Mouse (Mus musculus) heart, embryonic 14.5 days (tissue): Measurements from ENCODE around the gene Dner. TPM values are rescaled to one million over a fixed set of nuclear protein-coding genes. Genes with fewer than 3 reads are reported as not detected.

Experiments
- ATAC-seq: fragments of 200-750 bp; cut with Nextera tagmentation; 2 replicates; pipeline ENCODE4 v1.8.0; 2017; ENCODE audit warnings: low read depth, moderate TSS enrichment; ENCODE audit not compliant: insufficient number of reproducible peaks, insufficient read depth, low FRiP score
- H3K27ac ChIP-seq, 2 experiments: fragments of 200-500 bp in 1 of 2; fragments of 300-500 bp in 1 of 2; sonication (generic) in 1 of 2; replicated peaks in 1 of 2; 2 replicates each; pipeline ENCODE4 v1.5.1; 2012 to 2014; ENCODE audit warnings: low read depth in 2 of 2, low read length in 2 of 2, control low read depth in 1 of 2, mild to moderate bottlenecking in 1 of 2, mixed read lengths in 1 of 2; ENCODE audit not compliant: control insufficient read depth in 1 of 2, insufficient read depth in 1 of 2
- H3K27me3 ChIP-seq: fragments of 300-500 bp; sonication (generic); 2 replicates; pipeline ENCODE4 v1.6.1; 2014; ENCODE audit warnings: mild to moderate bottlenecking, low read length, control low read depth; ENCODE audit not compliant: control insufficient read depth, insufficient read depth
- H3K36me3 ChIP-seq: fragments of 300-500 bp; sonication (generic); 2 replicates; pipeline ENCODE4 v1.6.1; 2014; ENCODE audit warnings: mild to moderate bottlenecking, control low read depth, low read length, mixed read lengths; ENCODE audit not compliant: control insufficient read depth, insufficient read depth
- H3K4me1 ChIP-seq, 2 experiments: fragments of 200-500 bp in 1 of 2; fragments of 300-500 bp in 1 of 2; sonication (generic) in 1 of 2; 2 replicates each; pipeline ENCODE4 v1.6.1; 2012 to 2014; ENCODE audit warnings: low read length in 2 of 2, control low read depth in 1 of 2, mixed read lengths in 1 of 2; ENCODE audit not compliant: control insufficient read depth in 2 of 2, insufficient read depth in 2 of 2
- H3K4me2 ChIP-seq: fragments of 300-500 bp; sonication (generic); 2 replicates; pipeline ENCODE4 v1.6.1; 2014; ENCODE audit warnings: mild to moderate bottlenecking, low read length
- H3K4me3 ChIP-seq, 2 experiments: fragments of 200-500 bp in 1 of 2; fragments of 300-500 bp in 1 of 2; sonication (generic) in 1 of 2; 2 replicates each; pipeline ENCODE4 v1.5.1; 2012 to 2014; ENCODE audit warnings: low read length in 2 of 2, mild to moderate bottlenecking in 2 of 2, control low read depth in 1 of 2, low read depth in 1 of 2, moderate library complexity in 1 of 2; ENCODE audit not compliant: control insufficient read depth in 1 of 2, insufficient read depth in 1 of 2
- H3K9ac ChIP-seq: fragments of 300-500 bp; sonication (generic); 2 replicates; pipeline ENCODE4 v1.6.1; 2014; ENCODE audit warnings: mild to moderate bottlenecking, low read length
- H3K9me3 ChIP-seq: fragments of 300-500 bp; sonication (generic); 2 replicates; pipeline ENCODE4 v1.6.1; 2016; ENCODE audit warnings: low read length, control low read depth; ENCODE audit not compliant: control insufficient read depth
- WGBS: fragments of 180-500 bp; shearing (Covaris S2); extraction: QIAGEN DNeasy Blood & Tissue Kit; methylation state at CpG from one replicate; pipeline ENCODE4 v1.1.7; 2014; 5-methylcytosine and 5-hydroxymethylcytosine counted together
- polyA plus RNA-seq: library from polyadenylated mRNA; unstranded; fragments of >200 nt; fragmentation: Nextera tagmentation; extraction: Ambion mirVana; gene quantifications from 2 replicates; pipeline ENCODE4 v1.2.1, GENCODE M21; 2014

The Dner gene
- polyA plus RNA-seq, 1 experiment from 2014 or later = 0.85 TPM

DNA sequence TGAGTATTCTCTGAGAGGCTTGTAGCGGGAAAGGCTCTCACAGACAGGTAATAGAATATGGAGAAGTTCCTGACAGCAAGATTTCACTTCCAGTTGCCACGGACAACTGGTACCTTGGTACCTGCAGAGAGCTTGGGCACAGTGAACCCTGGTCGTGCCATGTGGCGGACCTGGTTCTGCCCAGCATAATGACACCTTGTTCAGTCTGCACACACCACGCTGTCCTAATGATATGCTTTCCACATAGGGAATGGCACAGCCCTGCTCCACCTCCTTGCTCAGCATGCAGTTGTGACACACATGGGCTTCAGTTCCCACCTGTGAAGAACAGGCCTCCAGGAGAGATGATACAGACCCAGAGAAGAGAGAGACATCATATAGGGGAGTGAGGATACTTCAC, 253.0 kb downstream of the Dner start:
- Histone ChIP-seq H3K4me1 (no peaks in the 10 kb centered on the region), H3K4me3 (no peak overlapping the region), H3K9me3 (no peaks in the 10 kb centered on the region), H3K27me3 (no peaks in the 10 kb centered on the region), H3K4me2 (no peak overlapping the region), H3K27ac (no peak overlapping the region), H3K9ac (no peak overlapping the region), H3K36me3 (no peaks in the 10 kb centered on the region)
- ATAC-seq = no peak
- 84% methylated on average over 5 of the region's 5 CpGs for WGBS

DNA sequence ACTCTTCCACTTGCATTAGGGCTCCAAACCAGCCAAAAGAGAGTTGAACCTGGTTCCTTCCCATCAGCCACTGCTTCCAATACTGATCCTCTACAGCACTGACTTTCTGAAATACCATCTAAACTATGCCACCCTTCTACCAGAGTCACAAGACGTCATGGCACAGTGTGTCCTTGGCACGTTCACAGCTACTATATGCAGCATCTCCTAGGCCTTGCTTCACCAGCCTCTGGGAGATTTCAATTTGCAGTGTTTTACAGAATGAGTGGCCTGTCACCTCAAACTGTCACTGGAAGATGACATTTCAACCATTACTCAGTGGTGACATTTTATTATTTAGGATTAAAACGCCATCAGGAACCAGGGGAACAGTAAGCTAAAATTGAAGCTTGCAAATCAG, 254.6 kb downstream of the Dner start:
- Histone ChIP-seq H3K4me1 (no peaks in the 10 kb centered on the region), H3K27me3 (no peaks in the 10 kb centered on the region), H3K27ac (no peak overlapping the region), H3K4me3 (no peak overlapping the region), H3K9ac (no peak overlapping the region), H3K36me3 (no peaks in the 10 kb centered on the region), H3K9me3 (no peaks in the 10 kb centered on the region), H3K4me2 (no peak overlapping the region)
- no peak for ATAC-seq
- WGBS = 72% methylated on average over 3 of the region's 3 CpGs

DNA sequence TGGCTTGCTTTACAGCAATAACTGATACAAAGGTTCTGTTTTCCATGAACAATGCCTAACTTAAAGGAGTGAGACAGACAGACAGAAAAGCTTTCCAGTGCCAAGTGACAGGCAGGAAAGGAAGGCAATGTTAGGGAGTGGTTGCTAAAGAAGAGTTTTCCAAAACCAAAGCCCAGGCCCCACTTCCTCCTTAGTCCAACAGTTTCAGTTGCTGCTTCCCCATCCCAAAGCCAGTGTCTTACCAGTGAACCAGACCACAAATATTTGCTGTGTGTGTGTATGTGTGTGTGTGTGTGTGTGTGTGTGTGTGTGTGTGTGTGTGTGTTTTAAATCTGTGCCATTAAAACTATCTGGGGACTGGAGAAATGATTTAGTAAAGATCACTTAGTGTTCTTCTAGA, 258.5 kb downstream of the Dner start:
- no peak overlapping the region for H3K9ac ChIP-seq
- H3K4me1 ChIP-seq = no peaks in the 10 kb centered on the region
- no peak overlapping the region for H3K4me3 ChIP-seq
- no peaks in the 10 kb centered on the region for H3K36me3 ChIP-seq
- H3K9me3 ChIP-seq = no peaks in the 10 kb centered on the region
- no peak overlapping the region for H3K4me2 ChIP-seq
- ATAC-seq = no peak
- H3K27me3 ChIP-seq = no peaks in the 10 kb centered on the region
- no peak overlapping the region for H3K27ac ChIP-seq

DNA sequence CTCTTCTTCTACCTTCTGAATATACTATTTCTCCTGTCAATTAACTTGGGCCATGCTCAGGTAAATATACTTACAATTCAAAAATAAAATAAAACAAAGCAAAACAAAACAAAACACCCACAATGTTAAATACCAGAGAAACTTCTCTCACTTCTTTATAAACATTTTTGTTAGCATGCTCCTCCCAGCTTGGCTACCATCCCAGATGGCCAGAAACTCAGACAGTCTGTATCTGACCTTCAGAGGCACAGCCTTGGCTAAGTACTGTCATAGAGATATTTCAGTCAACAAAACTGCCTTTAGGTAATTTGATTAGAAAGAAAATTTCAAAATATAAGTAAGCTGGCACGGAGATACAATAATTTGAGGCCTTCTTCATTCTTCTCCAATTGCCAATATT, 259.7 kb downstream of the Dner start:
- Histone ChIP-seq H3K27ac (no peak overlapping the region), H3K9me3 (no peaks in the 10 kb centered on the region), H3K27me3 (no peaks in the 10 kb centered on the region), H3K9ac (no peak overlapping the region), H3K4me2 (no peak overlapping the region), H3K36me3 (no peaks in the 10 kb centered on the region), H3K4me1 (no peaks in the 10 kb centered on the region), H3K4me3 (no peak overlapping the region)
- 59% methylated on average over 1 of the region's 1 CpGs for WGBS
- ATAC-seq = no peak

DNA sequence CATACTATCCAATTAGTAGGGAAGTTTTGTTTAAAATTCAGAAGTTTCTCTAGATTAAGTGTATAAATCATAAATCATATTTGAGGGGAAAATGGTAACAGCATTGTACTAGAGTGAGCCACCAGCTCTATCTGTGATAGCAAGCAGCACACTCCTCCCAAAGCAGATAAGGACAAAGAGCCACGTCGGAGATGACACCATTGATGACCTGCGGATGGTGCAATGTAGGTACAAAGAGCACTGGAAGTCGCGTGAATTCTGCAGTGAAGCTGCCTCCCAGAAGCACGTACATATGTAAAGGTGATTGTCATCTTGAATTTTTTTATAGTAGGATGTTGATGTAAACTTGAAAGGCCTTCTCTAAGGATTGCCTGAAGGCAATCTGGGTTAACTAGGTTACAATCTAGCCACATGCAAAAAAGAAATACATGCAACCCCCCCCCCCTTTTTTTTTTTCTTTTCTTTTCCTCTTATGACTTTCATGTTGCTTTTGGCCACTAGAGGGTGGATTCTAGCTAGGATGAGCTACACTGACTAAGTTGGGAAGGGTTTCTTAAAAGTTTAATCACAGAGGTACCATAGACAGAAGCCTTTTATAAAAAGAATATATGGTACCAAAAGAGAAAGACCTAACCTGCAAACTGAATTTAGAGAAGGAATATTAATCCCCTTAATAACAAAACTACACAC, 262.6 kb downstream of the Dner start:
- no peak overlapping the region for H3K4me2 ChIP-seq
- H3K4me3 ChIP-seq = no peak overlapping the region
- WGBS = 62% methylated on average over 6 of the region's 6 CpGs
- no peak overlapping the region for H3K9ac ChIP-seq
- H3K36me3 ChIP-seq = no peaks in the 10 kb centered on the region
- no peaks in the 10 kb centered on the region for H3K4me1 ChIP-seq
- H3K9me3 ChIP-seq = no peaks in the 10 kb centered on the region
- no peak for ATAC-seq
- H3K27ac ChIP-seq = no peak overlapping the region
- H3K27me3 ChIP-seq = no peaks in the 10 kb centered on the region

DNA sequence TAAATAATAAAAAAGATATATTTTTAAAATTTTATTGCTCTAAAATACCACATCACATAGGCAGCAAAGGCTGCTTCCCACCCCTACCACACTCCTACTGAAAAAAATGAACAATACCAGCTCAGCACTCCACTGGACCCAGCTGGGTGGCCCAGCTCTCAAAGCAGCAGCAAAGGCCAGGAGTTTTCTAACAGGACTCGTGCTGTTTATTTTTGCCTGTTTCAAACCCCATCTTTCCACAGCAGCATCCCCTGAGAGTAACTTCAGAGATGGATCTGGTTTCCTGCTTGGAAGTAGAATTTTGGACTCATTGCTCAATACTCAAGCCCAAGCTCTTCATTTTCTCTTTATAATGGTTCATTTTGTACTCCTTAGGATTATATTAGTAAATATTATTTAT, 263.7 kb downstream of the Dner start:
- no peak overlapping the region for H3K4me2 ChIP-seq
- no peak for ATAC-seq
- no peaks in the 10 kb centered on the region for H3K9me3 ChIP-seq
- 69% methylated on average over 1 of the region's 1 CpGs for WGBS
- no peak overlapping the region for H3K9ac ChIP-seq
- H3K27me3 ChIP-seq = no peaks in the 10 kb centered on the region
- no peak overlapping the region for H3K4me3 ChIP-seq
- no peak overlapping the region for H3K27ac ChIP-seq
- H3K4me1 ChIP-seq = no peaks in the 10 kb centered on the region
- no peaks in the 10 kb centered on the region for H3K36me3 ChIP-seq

DNA sequence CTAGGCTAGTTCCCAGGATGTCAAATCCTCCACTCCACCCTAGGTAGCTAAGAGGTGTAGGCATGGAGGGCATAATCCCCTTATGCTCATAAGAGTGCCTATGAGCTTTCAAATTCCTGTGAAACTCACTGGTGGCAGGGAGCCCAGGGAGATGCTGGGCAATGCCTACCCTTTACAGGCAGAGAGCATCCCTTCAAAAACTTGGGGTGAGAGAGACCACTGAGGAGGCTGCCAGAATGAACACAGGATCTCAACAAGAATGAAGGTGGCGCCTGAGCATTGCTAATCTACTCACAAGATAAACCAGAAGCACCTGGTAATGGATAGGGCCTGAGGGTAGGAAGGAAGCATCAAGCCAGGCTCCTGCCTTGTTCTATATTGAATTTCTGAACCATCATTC, 267.7 kb downstream of the Dner start:
- Histone ChIP-seq H3K36me3 (no peaks in the 10 kb centered on the region), H3K4me2 (no peak overlapping the region), H3K9me3 (no peaks in the 10 kb centered on the region), H3K4me1 (no peaks in the 10 kb centered on the region), H3K27me3 (no peaks in the 10 kb centered on the region), H3K27ac (no peak overlapping the region), H3K9ac (no peak overlapping the region), H3K4me3 (no peak overlapping the region)
- ATAC-seq = no peak
- 48% methylated on average over 1 of the region's 1 CpGs for WGBS

DNA sequence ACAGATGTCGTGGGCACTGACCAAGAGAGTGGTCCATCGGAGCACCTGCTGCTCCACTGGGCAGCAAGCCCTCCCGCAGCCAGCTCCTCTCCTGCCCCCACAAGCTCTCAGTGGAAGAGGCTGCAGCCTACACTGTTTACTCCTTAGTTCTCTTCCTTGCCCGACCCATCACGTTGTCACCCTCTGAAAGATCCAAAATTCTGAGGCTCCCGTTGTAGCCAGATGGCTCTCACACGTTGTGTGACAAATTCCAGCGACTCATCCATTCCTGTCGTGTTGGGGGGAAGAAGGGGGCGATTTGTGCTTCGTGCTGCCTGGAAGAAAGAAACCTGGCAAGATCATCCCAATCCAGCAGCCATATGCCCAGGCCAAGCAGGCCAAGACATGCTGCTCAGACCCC, 268.3 kb downstream of the Dner start:
- no peaks in the 10 kb centered on the region for H3K36me3 ChIP-seq
- H3K27me3 ChIP-seq = no peaks in the 10 kb centered on the region
- no peak for ATAC-seq
- no peak overlapping the region for H3K9ac ChIP-seq
- no peaks in the 10 kb centered on the region for H3K9me3 ChIP-seq
- H3K4me3 ChIP-seq = no peak overlapping the region
- H3K4me2 ChIP-seq = no peak overlapping the region
- H3K4me1 ChIP-seq = no peaks in the 10 kb centered on the region
- 74% methylated on average over 11 of the region's 11 CpGs for WGBS
- H3K27ac ChIP-seq = no peak overlapping the region
